Mouse (Mus musculus) inflammation-experienced regulatory T-cells, adult 6 months (primary cell): ENCODE results near the gene Kcnc3. TPM values are rescaled to one million over a fixed set of nuclear protein-coding genes. Genes with fewer than 3 reads are reported as not detected.
A peak's percentile ranks its signal among the peaks of the same experiment; 100 is the strongest.

Experiments
- ATAC-seq: one replicate; pipeline ENCODE4 v1.8.0; 2017
- polyA plus RNA-seq, 3 experiments: library from polyadenylated mRNA; unstranded; fragments of 100-300 nt; shearing (Covaris generic); gene quantifications; one replicate each; pipeline ENCODE4 v1.2.1; 2017

Kcnc3 gene
- polyA plus RNA-seq, 3 experiments from 2014 or later: not detected

DNA sequence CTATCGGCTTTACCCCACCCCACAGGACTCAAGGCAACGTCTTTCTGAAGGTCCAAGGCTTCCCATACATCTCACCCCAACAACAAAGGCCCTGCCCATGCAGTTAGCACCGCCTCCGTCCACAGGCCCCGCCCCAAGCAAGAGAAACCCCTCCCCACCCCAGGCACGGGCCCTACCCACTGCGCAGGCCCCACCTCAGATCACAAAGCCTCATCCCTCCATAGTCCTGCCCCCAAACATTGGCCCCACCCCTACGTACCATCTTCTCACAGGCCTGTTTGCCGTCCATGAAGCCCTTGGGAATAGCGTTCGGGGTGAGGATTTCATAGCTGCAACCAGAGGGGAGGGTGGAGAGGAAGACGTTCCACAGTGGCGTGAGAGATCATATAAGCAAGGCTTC, 42.2 kb downstream of the Kcnc3 start:
- ATAC-seq: no peak

DNA sequence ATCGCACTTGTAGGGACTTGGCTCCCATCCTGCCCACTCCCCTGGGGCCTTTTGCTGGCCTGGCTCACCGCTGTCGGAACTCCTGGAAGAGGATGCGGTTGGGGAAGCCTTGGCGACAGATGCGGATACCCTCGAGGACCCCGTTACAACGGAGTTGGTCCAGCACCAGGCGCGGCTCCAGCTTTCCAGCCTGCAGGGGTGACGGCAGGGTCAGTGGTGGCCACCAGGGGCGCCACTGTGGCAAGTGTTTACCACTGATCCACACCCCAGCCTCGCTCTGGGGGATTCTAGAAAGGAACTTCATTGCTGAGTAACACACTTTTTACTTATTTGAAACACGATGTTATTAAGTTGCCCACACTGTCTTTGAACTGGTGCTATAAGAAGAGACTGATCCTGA, 42.9 kb downstream of the Kcnc3 start:
- no peak for ATAC-seq

DNA sequence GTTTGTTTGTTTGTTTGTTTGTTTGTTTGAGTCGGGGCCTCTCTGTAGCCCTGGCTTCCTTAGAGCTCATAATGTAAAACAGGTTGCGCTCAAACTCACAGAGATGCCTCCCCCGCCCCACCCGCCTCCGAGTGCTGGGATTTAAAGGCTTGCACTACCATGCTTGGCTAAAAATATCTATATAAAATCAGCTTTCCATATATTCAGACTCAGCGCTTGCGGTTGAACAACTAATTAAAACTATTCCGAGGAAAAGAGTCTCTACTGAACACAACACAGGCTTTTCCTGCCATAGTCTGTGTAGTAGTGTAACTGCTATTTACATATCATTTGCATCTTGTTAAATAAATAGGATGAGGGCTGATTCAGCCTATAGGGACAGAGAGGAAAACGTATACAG, 46.2 kb downstream of the Kcnc3 start:
- ATAC-seq: no peak

DNA sequence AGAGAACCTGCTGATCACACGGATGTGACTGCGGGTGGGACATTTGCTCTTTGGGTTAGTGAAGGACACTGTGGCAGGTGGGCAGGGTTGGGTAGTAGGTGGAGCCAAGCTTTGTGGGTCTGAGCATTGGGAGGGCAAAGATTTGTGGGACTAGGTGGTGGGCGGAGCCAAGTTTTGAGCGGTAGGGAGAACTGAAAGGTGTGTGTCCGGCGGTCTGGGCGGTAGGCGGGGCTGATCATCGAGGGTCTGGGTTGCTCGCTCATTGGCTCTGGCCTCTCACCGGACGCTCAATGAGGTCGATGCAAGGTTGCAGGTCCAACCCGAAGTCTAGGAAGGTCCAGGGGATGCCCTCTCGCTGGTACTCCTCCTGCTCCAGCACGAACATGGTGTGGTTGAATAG, 48.2 kb downstream of the Kcnc3 start:
- ATAC-seq: no peak

DNA sequence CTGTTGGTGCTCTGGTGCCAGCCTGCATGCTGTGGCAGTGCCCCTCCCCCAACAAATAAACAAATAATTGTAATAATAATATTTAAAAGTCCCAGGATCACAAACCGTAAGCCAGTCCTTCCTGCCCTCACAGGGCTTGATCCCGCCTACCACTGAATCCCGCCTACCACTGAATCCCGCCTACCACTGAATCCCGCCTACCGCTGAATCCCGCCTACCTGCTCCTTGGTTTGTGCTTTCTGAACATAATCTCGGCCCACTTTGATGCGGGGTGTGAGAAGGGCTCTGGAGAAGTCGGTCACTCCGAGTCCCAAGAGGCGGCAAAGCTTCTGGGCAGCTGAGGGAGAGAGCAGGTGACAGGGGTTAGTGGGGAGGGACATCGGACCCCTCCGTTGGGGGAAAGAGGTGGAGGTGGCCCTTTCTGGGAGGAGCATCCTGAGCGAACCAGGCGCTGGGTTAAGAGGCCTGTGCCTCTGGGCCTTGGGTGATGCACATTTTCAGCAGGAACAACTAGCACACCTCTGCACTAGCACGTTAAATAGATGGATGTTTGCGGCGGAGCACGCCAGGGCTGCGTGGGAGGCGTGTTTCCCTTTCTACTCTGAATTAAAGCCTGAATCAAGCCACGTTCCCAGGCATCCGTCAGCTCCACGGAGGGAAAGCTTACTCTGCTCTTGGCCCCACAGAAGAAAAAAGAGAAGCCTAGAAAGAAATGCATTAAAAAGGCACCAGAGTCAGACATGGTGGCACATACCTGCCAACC, 50.6 kb downstream of the Kcnc3 start:
- ATAC-seq: no peak

DNA sequence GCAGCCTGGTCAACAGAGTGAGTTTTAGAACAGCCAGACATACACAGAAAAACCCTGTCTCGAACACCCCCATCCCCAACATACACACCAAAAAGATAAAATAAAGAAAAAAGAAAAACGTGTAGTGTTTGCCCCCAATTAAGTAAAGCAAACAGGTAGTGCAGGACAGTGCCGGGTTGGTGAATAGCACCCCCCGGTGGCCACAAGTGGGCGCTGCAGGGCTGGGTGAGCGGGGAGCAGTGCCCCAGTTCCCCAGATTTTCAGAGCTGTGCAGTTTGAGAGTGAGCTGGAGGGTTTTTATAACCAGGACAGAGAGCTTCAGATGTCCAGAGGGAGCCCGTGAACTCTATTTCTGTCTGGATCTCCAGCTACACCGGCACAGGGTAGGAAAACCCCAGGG, 51.4 kb downstream of the Kcnc3 start:
- no peak for ATAC-seq

DNA sequence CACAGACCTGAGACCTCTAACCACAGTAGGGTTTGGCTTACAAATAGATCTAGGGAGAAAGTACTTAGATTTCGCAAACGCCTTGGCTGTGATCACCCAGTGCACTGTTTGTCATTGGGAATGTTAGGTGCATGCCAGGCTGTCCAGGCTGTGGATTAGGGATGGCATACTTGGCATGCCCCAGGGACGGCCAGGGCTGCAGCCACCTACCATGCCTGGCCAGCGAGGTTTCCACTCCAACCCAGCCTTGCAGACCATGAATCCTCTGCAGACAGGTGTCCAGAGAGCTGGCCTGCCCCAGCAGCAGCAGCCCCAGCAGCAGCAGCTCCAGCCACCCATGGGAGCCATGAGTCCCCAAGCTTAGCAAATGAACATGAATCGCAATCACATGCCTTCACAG, 54.8 kb downstream of the Kcnc3 start:
- no peak for ATAC-seq

DNA sequence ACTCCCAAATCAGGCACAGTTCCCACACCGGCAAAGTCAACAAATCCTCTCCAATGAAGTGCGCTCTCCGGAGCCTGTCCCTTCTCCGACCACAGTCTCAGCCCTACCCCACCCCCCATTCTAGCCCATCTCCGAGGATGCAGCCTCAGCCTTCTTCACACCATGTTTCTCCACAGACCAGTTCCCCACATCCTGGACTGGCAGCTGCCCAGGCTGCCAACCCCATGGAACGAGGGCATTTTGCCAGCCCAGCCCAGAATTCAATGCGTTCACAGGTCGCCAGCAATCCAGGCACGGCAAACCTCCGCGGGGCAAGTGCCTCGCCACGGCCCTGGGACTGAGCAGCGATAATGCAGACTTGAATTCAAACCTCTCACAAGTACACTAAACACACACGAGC, 55.5 kb downstream of the Kcnc3 start:
- ATAC-seq: no peak

DNA sequence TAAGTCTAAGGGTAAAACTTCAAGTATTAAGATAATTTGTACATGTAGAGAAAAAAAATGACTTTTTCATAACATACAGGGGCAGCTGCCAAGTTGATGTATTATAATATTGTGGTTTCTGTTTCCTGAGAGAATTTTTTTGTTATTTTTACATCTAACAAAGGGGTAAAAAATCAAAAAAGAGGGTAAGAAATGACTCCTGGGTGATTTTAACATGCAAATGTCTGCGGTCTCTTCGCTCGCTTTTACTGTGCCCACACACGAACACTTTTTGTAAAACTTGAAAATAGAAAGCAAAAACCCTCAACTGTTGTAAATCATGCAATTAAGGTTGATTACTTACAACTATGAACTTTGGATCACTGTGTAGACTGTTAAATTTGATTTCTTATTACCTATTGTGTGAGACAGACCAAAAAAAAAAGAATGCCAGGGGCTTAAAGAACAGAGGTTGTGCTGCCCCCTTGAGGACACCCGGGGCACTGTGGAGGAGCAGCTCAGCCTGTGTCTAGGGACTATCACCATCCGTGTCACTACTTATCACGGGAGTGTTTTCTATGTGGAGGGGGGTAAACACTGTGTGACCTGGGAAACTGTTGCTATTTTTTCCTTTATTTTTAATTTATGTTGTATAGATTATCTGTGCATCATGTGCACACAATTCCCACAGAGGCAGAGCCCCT, 56.7 kb downstream of the Kcnc3 start:
- peak; percentile 60 for ATAC-seq

DNA sequence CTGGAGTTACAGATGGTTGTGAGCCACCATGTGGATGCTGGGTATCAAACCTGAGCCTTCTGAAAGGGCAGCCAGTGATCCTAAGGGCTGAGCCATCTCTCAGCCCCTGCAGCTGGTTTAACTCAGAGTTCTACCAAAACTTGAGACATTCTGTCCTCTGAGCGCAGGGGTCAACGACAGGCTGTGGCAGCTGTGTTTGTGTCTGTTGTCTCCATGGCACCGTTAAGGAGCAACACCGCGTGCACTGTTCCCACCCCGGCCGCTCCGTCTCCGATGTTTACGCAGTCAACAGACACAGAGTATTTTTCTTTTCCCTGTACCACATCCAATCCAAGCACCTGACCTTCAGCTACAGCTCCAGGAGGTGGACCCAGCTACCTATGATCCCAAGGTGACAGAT, 57.3 kb downstream of the Kcnc3 start:
- ATAC-seq: no peak

DNA sequence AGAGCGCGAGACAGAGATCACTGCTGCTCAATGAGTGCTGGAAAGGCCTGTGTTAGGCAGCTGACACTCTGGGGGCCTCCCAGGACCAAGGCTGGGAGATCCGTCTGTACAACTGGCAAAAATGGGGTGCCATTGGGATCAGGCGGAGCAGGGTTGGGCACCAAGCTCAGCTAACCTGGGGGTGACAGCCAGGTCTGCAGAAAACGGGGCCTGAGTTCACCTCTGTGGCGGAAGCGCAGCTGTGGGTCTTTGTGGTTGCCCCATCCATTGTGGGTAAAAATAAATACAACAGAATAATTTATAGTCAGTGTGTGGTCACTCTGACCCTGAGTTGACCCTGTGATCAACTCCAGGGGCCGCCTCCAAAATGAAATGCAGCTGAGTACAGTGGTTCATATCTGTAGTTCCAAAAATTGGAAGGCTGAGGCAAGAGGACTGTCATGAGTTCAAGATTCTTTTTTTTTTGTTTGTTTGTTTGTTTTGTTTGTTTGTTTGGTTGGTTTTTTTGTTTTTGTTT, 58.7 kb downstream of the Kcnc3 start:
- no peak for ATAC-seq

DNA sequence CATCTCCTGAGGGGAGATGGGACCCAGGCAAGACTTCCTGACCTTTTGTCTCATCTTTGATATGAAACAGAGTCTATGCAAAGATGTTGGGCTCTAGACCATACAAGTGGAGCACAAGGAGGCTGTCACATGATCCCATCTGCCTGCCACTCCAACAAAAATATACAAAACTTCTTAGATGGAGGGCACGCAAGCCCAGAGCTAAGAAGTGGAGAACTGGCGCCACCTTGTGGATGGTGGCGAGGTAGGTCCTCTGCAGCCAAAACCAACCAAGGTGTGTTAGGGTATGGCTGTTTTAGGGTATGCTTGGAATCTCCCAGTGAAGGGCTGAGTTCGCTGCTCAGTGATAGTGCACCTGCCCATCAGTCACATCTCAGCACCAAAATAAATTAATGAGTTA, 59.5 kb downstream of the Kcnc3 start:
- no peak for ATAC-seq

DNA sequence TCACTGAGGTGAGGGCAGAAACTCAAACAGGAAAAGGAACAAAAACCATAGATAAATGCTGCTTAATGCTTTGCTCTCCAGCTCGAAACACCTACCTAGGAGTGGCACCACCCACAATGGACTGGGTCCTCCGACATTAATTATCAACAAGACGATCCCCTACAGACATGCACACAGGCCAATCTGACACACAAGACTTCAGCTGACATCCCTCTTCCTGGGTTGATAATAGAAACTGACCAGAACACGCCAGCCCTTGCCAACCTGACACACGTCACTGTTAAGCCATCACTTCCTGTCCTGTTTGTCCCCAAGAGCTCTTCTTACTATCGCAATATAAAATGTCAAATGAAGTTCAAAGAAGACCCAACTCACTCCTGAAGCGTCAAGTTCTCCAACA, 61.0 kb downstream of the Kcnc3 start:
- ATAC-seq: no peak

DNA sequence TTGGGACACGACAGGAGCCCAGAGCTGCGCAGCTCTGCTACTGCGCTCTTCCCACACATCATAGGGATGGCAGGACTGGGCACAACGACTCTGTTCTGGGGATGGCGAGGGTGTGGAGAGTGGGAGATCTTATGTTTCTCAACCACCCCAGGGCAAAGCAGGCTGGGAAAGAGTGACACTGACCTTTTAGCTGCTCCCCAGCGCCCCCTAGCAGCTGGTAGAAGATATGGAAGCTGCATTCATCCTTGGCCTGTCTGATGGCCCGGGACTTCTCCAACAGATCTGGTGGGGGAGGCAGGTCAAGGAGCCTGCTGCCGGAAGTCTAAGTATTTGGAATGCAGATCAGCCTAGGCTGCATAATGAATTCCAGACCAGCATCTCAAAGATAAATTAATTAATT, 63.3 kb downstream of the Kcnc3 start:
- no peak for ATAC-seq

Other genes with a start within 250 kb of the Kcnc3 start
- not detected for gene Syt3, start 206.6 kb upstream of the Kcnc3 start, polyA plus RNA-seq
- not detected for gene 1700008O03Rik, start 204.8 kb upstream of the Kcnc3 start, polyA plus RNA-seq
- gene Lrrc4b, start 161.6 kb upstream of the Kcnc3 start, polyA plus RNA-seq: not detected
- not detected for gene Aspdh, start 125.3 kb upstream of the Kcnc3 start, polyA plus RNA-seq
- 10 to 100 TPM; 46.9 to 62.6 (median 47.0) TPM for gene Josd2, start 122.7 kb upstream of the Kcnc3 start, polyA plus RNA-seq
- 10 to 100 TPM; 21.0 to 22.5 (median 22.3) TPM for gene Emc10, start 94.1 kb upstream of the Kcnc3 start, polyA plus RNA-seq
- 1 to 10 TPM; 2.7 to 5.2 (median 3.9) TPM for gene Fam71e1, start 94.1 kb upstream of the Kcnc3 start, polyA plus RNA-seq
- gene Mybpc2, start 66.0 kb upstream of the Kcnc3 start, polyA plus RNA-seq: not detected
- 1 to 10 TPM in 1 of 3 experiments, under 1 TPM in 2; 0.17 to 2.1 (median 0.86) TPM for gene Spib, start 58.6 kb upstream of the Kcnc3 start, polyA plus RNA-seq
- gene Pold1, start 41.8 kb upstream of the Kcnc3 start, polyA plus RNA-seq: 10 to 100 TPM; 21.0 to 32.4 (median 21.4) TPM
- gene Nr1h2, start 36.7 kb upstream of the Kcnc3 start, polyA plus RNA-seq: 10 to 100 TPM; 43.0 to 52.2 (median 49.9) TPM
- gene Napsa, start 18.3 kb upstream of the Kcnc3 start, polyA plus RNA-seq: 1 to 10 TPM; 1.3 to 7.7 (median 3.2) TPM
- gene Myh14, start 80.2 kb downstream of the Kcnc3 start, polyA plus RNA-seq: not detected
- gene Izumo2, start 118.1 kb downstream of the Kcnc3 start, polyA plus RNA-seq: not detected
- 10 to 100 TPM; 66.6 to 71.2 (median 69.7) TPM for gene Vrk3, start 157.7 kb downstream of the Kcnc3 start, polyA plus RNA-seq
- gene Zfp473, start 160.4 kb downstream of the Kcnc3 start, polyA plus RNA-seq: 1 to 10 TPM in 1 of 3 experiments, under 1 TPM in 2; 0.16 to 2.1 (median 0.93) TPM
- gene Nup62, start 225.4 kb downstream of the Kcnc3 start, polyA plus RNA-seq: 10 to 100 TPM; 30.8 to 60.2 (median 32.2) TPM
- gene Il4i1, start 225.7 kb downstream of the Kcnc3 start, polyA plus RNA-seq: 1 to 10 TPM; 1.9 to 4.2 (median 2.1) TPM
- under 1 TPM in 1 of 3 experiments, not detected in 2; 0.41 TPM for gene Atf5, start 226.0 kb downstream of the Kcnc3 start, polyA plus RNA-seq